Mouse (Mus musculus) kidney, postnatal 25 days (tissue): ENCODE measurements at regions not wholly inside any gene's neighbourhood (a gene's known extent, or its start where the extent isn't known, plus 50 kb on each side); places are given as distances from the start of the nearest gene placed in this dataset.

Source experiments
- DNase-seq, 2 experiments: peaks; one replicate each; pipeline ENCODE4 v3.0.0; 2021; ENCODE audit warnings: mixed read lengths in 2 of 2

DNA sequence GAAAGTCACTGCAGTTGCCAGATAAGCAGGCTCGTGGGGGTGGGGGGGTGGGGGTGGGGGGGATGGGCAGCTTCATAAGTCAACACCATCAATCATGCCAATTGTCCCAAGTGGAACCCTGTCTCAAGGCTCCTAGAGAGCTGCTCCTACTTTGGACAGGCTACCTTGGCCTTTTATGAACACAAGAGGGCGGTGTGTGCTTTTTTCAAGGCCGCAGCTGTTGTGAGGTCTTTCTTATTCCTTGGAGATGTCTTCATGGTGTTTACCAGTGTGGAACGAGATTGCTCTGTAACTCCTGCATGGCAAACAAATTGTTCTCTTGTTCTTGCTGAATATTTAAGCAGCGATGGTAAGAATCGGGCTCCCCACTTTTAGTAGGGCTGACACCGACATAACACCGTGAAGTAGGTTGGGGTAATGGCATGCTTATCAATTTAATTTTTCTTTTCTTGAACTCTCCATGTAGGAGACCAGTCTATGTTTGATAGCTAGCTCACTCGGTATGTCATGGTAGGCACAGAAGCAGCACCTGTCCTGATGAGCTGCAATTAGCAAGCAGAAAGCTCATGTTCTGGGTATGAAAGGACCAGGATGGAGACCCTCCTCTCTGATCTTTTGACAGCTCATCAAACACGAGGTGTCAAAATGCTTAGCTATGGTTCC, 118.7 kb upstream of the Nmur2 start:
- DNase-seq: peak in 1 of 2 experiments; percentile 54

DNA sequence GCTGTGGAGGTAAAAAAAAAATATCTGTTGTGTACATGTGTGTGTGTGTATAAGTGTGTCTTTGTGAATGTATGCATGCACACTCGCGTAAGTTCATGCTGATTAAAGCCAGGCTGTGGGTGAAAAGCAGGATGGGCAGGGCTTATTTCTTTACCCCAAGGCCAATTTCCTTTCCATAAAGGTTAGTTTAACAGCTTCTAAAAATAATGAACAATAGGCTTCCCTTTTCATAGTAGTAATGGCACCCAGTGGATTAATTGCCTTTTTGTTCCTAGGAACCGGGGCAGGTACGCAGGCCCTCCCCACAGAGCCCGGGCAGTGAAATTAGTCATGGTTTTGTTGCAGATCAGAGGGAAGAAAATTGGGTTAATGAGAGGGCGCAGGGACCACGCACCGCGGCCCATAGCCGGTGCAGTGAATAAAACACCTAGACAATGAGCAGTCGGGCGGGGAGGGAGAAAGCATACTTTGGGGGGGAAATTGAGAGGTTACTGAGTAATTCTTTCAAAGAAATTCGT, 110.1 kb upstream of the Nmur2 start:
- DNase-seq: no peak

DNA sequence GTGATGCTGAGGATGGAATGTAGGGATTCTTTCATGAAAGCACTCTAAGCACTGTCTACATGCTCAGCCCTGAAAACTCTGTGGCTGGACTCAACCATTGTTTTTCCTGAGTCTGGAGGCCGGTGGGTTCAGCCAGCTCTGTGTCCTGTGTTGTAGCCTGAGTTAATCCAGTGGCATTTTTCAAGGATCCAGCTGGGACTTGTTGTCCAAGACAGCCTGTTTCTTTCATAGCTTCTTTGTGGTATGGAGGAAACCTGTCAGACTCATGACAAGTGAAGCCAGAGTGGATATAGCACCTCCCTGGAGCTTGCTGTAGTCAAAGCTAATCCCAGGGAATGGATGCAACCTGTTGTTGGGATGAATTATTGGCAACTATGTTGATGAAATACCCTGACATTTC, 108.9 kb upstream of the Nmur2 start:
- no peak for DNase-seq

DNA sequence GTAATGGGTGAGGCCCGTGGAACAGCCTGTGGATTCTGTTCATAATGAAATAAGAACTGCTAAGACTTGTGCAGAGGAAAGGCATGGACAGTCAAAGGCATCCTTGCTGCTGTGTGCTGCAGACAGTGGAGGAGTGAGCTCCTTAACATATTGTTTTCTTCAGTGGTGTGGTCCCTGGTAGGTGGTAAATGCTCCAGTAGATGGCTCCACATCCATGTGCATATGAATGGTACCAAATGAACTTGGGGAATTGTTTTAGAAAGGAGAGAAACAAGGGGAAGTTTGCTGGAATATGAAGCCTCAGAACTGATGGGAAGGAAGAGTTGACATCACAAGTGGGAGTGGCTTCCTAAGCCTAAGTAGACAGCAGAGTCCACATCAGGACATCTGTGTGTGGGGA, 108.1 kb upstream of the Nmur2 start:
- no peak for DNase-seq

DNA sequence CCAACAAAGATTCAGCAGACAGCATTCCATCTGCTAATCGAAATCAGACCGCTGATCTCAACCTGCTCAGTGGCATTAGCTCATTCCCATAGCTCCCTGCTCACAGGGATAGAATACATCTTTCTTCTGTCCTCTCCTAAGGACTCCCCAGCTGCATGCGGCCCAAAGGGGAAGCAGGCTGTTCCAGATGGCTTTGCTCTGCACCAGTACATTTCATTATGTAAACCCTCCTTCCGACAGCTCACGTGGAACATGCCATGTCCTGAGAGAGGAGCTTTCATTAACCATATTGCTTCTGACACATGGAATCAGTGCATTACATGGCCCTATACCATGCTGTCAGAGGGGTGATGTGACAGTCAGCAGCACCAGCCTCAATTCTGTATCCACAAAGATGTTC, 105.9 kb upstream of the Nmur2 start:
- no peak for DNase-seq

DNA sequence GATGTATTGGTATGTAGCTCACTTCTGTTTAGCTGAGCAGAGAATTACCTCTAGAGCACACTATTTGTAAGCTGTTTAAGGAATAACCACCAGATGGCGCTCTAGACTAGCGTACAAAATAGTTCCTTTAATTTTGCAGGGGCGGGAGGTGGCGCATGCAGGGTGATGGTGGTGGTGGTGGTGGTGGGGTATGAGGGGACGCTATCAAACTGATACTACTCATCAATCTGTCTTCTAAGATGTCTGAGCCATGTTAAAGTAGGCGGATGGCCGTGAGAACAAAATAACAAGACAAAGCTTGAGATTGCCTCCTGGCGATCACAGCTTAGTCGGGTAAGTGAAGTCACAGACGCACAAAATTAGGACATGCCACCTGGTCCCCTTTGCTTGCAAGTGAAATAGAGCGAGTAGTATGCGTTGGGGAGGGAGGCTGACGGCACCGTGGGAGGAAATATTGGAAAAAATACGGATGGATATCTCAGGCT, 90.6 kb upstream of the Nmur2 start:
- peak in 1 of 2 experiments; percentile 32 for DNase-seq

DNA sequence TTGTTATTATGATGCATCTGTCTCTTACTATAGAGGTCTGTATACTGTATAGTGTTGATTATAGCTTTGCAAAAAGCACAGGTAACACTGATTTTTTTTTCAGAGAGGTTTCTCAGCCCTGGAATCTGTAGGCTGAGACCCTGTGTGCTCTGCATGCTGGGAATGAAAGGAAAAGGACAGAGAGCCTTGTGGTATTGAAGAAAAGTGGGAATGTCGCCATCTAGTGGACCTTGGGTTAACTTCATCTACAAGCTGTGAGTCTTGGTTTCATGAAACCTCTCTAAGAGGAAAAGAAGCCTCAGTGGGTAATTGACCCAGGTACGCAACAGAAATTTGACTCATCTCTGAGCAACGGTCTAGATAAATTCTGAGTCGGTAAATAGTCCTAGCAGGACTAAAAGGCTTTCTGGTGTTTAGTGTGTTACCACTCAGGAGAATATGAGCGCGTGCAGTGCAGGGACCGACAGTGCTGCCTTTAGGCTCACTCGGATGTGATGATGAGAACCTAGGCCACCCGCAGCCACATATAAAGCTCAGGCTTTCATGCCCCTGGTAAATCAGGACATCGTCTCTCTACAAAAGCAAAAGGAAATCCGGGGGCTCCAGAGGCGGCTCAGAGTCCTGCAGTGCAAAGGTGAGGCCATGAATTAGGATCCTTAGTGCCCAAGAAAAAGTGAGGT, 75.9 kb upstream of the Nmur2 start:
- peak in 1 of 2 experiments; percentile 56 for DNase-seq

DNA sequence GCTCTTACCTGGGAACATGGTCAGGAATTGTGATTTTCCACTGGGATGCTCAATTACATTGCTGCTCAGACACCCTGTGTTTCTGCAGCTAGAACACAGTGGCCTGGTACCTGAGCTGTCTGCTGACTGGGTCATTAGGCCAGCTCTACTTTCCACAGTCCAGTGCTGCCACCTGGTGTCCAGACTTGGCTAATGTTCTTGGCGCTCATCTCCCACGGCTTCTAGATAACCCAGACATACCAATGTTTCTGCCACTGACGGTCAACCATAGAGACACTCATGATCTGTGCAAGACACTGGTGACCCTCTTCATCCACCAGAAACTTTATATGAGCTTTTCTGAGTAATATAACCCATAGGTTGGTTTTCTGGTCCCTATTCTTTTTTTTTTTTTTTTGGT, 67.1 kb upstream of the Nmur2 start:
- DNase-seq: peak; percentile 70 to 83

DNA sequence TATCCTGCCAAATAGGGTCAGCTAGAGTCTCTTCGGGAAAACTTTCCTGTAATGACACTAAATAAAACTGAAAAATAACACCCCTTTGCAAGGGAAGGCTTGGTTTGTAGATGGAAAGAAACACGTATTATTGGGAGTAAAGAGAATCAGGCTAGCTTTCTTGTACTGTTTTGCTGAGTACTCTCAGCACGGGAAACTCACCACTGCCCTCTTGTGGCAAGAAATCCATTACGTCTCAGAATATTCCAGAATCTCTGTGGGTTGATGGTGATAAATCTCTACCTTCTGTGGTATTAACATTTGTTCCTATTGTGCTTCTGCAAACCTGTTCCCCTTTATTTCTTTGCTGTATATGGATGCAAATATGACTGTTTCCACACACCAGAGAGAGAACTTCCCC, 64.8 kb upstream of the Nmur2 start:
- peak in 1 of 2 experiments; percentile 66 for DNase-seq

DNA sequence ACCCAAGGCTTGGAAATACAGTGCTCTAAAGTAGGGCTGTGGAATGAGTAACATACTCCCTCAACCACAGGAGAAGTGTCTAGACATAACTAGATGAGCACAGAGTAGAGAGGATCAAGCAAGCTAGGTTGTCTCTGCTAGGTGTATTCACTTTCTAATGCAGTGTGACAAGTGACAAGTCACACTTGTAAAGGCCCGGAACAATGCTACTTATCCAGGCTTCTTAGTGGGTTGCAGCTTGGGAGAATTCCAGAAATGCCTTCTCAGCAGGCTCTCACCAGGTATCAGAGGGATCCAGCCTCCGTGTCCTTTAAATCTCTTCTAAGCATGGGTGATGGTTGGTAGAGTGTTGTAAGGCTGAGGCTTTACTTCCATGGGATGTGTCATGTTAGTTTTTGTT, 52.1 kb upstream of the Nmur2 start:
- no peak for DNase-seq
